Mouse (Mus musculus) embryonic fibroblast, embryonic 13.5 days (primary cell): ENCODE measurements at regions not wholly inside any gene's neighbourhood (a gene's known extent, or its start where the extent isn't known, plus 50 kb on each side); places are given as distances from the start of the nearest gene placed in this dataset.

Experiments used
- CTCF ChIP-seq: IDR thresholded peaks from 2 replicates; pipeline ENCODE4 v1.5.1; 2011; ENCODE audit warnings: mild to moderate bottlenecking, control low read depth, low read length, moderate library complexity, borderline replicate concordance; ENCODE audit not compliant: insufficient read depth
- POLR2A ChIP-seq: IDR thresholded peaks from 2 replicates; pipeline ENCODE4 v1.6.1; 2011; ENCODE audit warnings: low read depth, mild to moderate bottlenecking, control low read depth, low read length, moderate library complexity

GRCm38 (mm10) chr17:15890595-15891140 lies 59.8 kb upstream of the Rgmb start:
- no peak for TF ChIP-seq CTCF
- no peak for TF ChIP-seq POLR2A
